Mouse (Mus musculus): ENCODE data around the gene Traf5. TPM values are rescaled to one million over a fixed set of nuclear protein-coding genes. Genes with fewer than 3 reads are reported as not detected.

The Traf5 gene
- 2.2 and 2.6 TPM in 2 replicates for polyA plus RNA-seq (2015; fragmentation: Nextera tagmentation; extraction: Ambion mirVana)

DNA sequence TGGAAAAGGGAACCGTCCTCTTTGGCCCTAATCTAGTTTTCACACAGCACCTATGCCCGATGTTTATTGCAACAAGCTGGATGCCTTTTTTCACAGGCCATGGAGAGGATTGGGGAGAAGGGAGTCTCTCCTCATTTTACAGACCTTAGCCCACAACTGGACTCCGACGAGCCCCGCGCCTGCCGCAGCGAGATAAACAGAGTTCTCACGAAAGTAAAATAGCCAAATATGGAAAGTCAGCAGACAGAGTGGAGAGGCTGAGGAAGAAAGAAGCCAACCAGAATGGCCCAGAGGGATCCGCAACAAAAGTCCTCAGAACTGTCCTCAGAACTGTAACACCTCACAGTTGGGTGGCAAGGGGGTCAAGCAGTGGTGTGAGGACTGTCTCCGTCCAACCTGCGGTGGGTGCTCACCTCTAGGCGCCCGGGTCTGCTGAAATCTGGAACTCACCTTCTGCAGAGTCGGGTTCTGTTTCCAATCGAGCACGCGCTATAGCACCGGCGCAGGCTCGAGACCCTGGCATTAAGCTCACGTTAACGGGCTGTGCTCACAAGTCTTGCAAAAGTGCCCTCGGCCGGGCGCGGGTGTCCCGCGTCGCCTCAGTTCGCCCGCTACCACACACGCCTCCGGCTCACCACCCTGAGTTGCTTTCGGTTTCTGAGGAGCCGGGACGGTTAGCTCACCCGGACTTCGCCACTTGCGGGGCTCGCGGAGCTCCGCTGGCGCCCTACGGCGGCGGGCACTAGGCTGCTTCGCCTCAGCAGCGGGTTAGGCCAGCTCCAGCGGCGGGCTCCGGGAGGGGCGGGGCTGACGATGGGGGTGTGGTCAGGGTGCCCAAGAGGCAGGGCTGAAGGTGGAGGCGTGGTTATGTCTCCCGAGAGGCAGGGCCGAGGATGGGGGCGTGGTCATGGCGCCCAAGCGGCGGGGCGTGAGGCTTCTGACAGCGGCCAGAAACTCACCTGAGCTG is at the start of gene Traf5:
Traf5 (minus strand) TSS at position 754 of the 967 bp plus-strand sequence.
- Histone ChIP-seq H3K27ac (no peak within 1 kb of the TSS), H3K4me1 (replicated peaks) (peaks cover 9% of the 10 kb centered on the region), H3K27me3 (peaks cover 33% of the 10 kb centered on the region), H3K36me3 (no peaks in the 10 kb centered on the region), H3K4me2 (replicated peaks) (peak within 1 kb of the TSS; percentile 94), H3K9me3 (no peaks in the 10 kb centered on the region), H3K4me3 (replicated peaks) (peak within 1 kb of the TSS; percentile 56), H3K9ac (replicated peaks) (peak within 1 kb of the TSS; percentile 67)
- WGBS, result 3% methylated on average over 63 of the region's 63 CpGs
- ATAC-seq, result peak; percentile 96

DNA sequence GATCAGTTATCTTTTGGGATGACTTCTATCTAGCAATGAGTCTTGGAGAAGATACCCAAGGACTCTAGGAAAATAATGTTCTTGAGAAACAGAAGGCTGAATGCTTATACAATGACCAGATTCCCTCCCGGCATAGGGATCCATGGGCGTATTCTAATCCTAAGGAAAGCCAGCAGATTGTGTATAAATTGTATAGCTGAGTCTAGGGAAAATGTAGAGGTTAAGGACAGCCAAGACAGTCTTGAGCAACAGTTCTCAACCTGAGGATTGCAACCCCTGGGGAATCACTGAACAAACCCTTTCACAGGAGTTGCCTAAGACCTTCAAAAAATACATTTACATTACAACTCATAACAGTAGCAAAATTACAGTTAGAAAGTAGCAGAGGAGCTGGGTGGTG is 48.0 kb upstream of the Traf5 start:
- Histone ChIP-seq H3K27ac (no peak overlapping the region), H3K9me3 (no peaks in the 10 kb centered on the region), H3K4me1 (replicated peaks) (peaks cover 18% of the 10 kb centered on the region), H3K4me3 (replicated peaks) (no peak overlapping the region), H3K9ac (replicated peaks) (no peak overlapping the region), H3K4me2 (replicated peaks) (no peak overlapping the region), H3K27me3 (no peaks in the 10 kb centered on the region), H3K36me3 (no peaks in the 10 kb centered on the region)
- ATAC-seq, result no peak
- WGBS, result 96% methylated on average over 2 of the region's 2 CpGs

DNA sequence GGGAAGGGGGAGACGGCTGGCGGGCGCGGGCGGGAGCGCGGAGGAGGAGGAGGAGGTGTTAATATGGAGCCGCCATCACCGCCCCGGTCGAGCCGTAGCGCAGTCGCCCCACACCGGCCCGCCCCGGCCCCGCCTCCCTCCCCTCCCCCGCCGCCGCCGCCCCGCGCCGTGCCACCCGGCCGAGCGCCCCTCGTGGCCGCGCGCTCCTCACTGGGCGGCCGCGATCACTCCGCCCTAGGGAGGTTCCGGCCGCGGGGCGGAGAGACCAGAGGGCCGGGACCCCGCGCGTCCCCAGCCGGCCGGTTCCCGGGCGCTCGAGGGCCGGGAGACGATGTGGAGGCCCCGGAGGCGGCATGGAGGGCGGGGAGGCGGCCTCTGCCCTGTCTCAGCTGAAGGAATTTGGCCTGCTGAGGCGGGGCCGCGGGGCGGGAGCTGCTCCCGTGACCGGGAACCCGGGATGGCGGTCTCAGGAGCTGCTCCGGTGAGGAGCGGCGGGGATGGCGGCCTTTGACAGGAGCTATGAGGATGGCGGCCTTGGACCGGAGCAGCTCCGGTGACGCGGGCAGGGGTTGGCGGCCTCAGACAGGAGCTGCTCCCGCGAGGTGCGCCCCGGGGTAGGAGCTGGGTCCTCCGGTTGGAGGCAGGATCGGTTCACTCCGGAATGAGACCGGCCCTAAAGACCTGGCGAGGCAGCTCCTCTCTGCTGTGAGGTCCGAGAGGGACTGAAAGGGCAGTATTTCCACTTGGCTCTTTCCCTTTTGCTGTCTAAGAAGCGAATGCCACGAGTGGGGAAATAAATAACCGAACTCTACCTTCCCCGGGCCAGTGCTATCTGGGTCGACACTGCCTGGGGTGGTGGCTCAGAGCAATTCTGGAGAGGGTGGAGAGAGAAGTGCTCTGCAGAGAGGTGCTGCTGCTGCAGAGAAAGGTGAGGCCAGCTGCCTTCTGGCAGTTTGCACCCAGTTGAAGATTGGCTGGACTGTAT is 45.9 kb upstream of the Traf5 start, which contains the start of gene Rcor3:
Rcor3 (minus strand) TSS at position 137 of the 985 bp plus-strand sequence.
- no peaks in the 10 kb centered on the region for H3K9me3 ChIP-seq
- H3K27ac ChIP-seq, result peak within 1 kb of the TSS; percentile 98
- no peaks in the 10 kb centered on the region for H3K27me3 ChIP-seq
- H3K4me1 ChIP-seq (replicated peaks), result peaks cover 18% of the 10 kb centered on the region
- WGBS, result under 1% methylated on average over 61 of the region's 88 CpGs
- H3K9ac ChIP-seq (replicated peaks), result peak within 1 kb of the TSS; percentile 93
- peak within 1 kb of the TSS; percentile 79 for H3K4me3 ChIP-seq (replicated peaks)
- H3K4me2 ChIP-seq (replicated peaks), result peak within 1 kb of the TSS; percentile 95
- ATAC-seq, result peak; percentile 86
- H3K36me3 ChIP-seq, result no peaks in the 10 kb centered on the region

DNA sequence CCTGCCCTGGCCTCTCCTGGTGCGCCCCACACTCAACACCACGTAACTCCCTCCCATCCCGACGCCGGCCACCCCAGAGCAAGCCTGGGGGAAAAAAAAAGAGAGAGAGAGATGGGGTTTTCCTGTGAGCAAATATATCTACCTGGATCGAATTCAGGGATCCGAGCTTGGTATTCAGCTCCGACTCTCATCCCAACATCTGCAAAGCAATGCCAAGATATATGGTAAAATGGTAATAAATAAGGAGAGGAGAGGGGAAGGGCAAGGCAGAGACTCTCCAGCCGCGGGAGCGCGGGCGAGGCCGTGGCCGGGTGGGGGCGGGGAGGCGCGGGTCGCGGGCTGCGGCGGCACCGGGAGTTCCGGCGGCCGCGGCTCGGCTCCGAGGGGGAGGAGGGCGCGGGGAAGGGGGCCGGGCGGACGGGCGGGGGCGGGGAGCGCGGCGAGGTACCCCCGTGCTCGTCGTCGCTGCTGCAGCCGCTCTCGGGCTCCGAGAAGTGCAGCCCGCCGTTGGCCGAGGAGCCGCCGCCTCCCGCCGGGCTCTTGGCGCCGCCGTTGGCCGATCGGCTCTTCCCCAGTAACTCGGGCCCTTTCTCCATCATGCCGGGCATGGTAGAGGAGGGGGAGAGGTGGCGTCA is 45.0 kb upstream of the Traf5 start:
- no peaks in the 10 kb centered on the region for H3K27me3 ChIP-seq
- WGBS, result under 1% methylated on average over 41 of the region's 61 CpGs
- H3K4me2 ChIP-seq (replicated peaks), result peak overlapping the region; percentile 95
- H3K9me3 ChIP-seq, result no peaks in the 10 kb centered on the region
- H3K9ac ChIP-seq (replicated peaks), result peak overlapping the region; percentile 93
- peak; percentile 16 for ATAC-seq
- no peaks in the 10 kb centered on the region for H3K36me3 ChIP-seq
- H3K4me1 ChIP-seq (replicated peaks), result peaks cover 18% of the 10 kb centered on the region
- H3K27ac ChIP-seq, result peak overlapping the region; percentile 98
- H3K4me3 ChIP-seq (replicated peaks), result peak overlapping the region; percentile 79

DNA sequence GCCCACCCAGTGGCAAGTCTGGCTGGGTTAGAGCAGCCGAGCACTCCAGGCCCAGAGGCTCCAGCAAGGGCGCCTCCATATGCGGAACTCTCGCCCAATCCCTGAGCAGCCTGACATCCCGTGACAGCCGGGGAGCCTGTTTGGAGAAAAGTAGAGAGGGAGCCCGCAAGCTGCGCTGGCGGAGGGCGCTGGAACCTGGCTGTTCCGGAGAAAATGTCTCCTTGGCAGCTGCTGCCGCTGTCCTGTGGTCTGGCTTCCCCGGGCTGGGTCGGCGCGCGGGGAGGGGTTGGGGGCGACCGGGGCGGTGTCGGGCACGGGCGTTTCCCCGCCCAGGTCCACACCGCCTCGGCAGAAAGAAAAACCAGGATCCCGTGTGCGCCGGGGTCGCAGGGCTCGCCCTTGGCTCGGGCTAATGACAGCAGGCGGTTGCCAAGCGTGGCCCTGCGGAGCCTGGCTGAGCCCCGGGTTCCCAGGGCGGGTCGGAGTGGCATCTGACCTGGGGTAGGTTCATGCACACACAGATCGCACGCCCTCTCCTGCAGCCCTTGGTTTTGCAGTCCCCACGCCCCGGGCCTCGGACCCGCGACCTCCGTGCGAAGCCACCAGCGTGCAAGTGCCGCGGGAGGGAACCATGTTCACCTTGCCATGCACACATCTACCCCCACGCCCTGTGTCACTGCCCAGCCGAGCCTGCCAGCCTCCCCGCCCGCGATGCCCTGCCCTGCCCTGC is 44.4 kb upstream of the Traf5 start:
- Histone ChIP-seq H3K36me3 (no peaks in the 10 kb centered on the region), H3K9me3 (no peaks in the 10 kb centered on the region), H3K4me1 (replicated peaks) (peaks cover 18% of the 10 kb centered on the region), H3K9ac (replicated peaks) (peak overlapping the region; percentile 93), H3K27ac (peak overlapping the region; percentile 98), H3K27me3 (no peaks in the 10 kb centered on the region), H3K4me2 (replicated peaks) (peak overlapping the region; percentile 95), H3K4me3 (replicated peaks) (peak overlapping the region; percentile 79)
- peak; percentile 93 for ATAC-seq
- under 1% methylated on average over 48 of the region's 55 CpGs for WGBS

DNA sequence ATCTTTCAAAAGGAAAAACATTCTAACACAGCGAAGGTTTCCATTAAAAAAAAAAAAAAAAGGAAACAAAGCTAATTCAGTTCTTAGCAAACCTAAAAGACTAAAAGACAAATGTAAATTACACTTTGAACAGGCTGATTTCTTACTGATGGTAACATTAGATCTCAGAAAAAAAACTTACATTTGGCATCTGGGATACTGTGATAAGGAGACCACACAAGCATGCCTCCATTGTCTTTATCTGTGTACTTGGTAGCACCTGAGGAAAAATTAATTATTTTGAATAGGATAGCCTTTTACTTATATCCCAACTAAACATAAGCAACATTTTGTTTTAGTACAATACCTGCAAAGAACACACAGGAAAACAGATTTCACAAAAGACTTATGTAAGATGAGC is 37.8 kb upstream of the Traf5 start:
- H3K27me3 ChIP-seq, result no peaks in the 10 kb centered on the region
- ATAC-seq, result no peak

DNA sequence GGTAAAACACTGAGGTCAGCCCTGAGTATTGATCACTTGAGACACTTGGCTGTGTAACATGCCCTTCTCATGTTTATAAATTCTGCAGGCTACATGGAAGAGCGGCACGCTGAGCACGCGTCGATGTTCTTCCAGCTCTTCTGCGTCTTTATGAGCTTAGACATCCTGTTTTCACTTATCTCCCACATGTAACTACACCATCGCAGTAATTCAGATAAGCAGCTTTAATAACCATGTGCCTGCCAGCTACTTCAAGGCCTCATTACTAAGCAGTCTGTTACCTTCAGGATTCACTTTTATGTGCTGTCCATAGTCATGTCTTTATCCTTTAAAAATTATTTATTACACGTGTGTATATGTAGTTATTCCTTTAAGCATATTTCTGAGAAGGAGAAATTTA is 36.0 kb upstream of the Traf5 start:
- H3K9me3 ChIP-seq, result no peaks in the 10 kb centered on the region
- H3K4me3 ChIP-seq (replicated peaks), result no peak overlapping the region
- H3K9ac ChIP-seq (replicated peaks), result no peak overlapping the region
- WGBS, result 96% methylated on average over 8 of the region's 8 CpGs
- no peak overlapping the region for H3K27ac ChIP-seq
- ATAC-seq, result no peak
- H3K4me2 ChIP-seq (replicated peaks), result no peak overlapping the region
- H3K27me3 ChIP-seq, result no peaks in the 10 kb centered on the region
- no peaks in the 10 kb centered on the region for H3K4me1 ChIP-seq (replicated peaks)
- H3K36me3 ChIP-seq, result peaks cover 30% of the 10 kb centered on the region

More for the DNA sequence above, 37.8 kb upstream of the Traf5 start:
- H3K27ac ChIP-seq, result no peak overlapping the region
- no peak overlapping the region for H3K9ac ChIP-seq (replicated peaks)
- H3K36me3 ChIP-seq, result peaks cover 19% of the 10 kb centered on the region
- H3K4me3 ChIP-seq (replicated peaks), result no peak overlapping the region
- WGBS, result 95% methylated on average over 1 of the region's 1 CpGs
- H3K9me3 ChIP-seq, result no peaks in the 10 kb centered on the region
- no peaks in the 10 kb centered on the region for H3K4me1 ChIP-seq (replicated peaks)
- H3K4me2 ChIP-seq (replicated peaks), result no peak overlapping the region

DNA sequence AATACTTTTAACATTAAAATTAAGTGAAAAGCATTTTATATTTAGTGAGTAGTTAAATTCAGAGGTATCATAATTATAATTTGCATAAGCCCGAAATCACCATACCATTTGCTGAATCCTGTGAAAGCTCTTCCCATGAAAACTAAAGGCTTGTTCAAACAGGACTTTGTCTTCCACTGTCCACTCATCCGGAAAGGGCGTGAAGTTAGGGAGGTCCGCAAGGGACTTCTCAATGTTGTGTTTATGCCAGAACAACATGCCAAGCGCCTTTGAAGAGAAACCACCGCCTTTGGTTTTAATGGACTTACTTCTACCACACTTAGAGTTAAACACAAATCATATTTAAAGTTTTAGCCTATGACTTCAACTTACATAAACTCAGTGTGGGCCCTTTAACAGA is 33.4 kb upstream of the Traf5 start:
- no peaks in the 10 kb centered on the region for H3K4me1 ChIP-seq (replicated peaks)
- no peak overlapping the region for H3K9ac ChIP-seq (replicated peaks)
- 89% methylated on average over 6 of the region's 6 CpGs for WGBS
- no peak overlapping the region for H3K27ac ChIP-seq
- ATAC-seq, result no peak
- H3K9me3 ChIP-seq, result no peaks in the 10 kb centered on the region
- H3K36me3 ChIP-seq, result peaks cover 51% of the 10 kb centered on the region
- H3K4me2 ChIP-seq (replicated peaks), result no peak overlapping the region
- H3K4me3 ChIP-seq (replicated peaks), result no peak overlapping the region
- H3K27me3 ChIP-seq, result no peaks in the 10 kb centered on the region

DNA sequence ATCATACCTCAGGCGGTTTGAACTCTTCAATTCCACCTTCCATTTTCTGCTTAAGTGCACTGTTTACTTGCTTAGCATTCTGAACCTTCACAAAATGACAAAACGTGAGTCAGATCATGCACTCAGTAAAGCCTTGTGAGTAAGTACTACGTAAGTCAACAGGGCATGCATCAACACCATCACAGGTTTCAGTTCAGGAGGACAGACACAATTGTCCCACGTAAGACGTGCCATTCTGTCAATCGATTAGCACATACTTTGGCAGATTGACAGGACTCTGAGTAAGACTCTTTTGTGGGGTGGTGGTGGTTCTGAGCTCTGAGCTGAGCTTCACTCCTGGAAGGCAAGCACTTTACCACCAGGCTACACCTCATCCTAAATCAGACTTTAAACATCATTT is 23.9 kb upstream of the Traf5 start:
- ATAC-seq, result no peak

DNA sequence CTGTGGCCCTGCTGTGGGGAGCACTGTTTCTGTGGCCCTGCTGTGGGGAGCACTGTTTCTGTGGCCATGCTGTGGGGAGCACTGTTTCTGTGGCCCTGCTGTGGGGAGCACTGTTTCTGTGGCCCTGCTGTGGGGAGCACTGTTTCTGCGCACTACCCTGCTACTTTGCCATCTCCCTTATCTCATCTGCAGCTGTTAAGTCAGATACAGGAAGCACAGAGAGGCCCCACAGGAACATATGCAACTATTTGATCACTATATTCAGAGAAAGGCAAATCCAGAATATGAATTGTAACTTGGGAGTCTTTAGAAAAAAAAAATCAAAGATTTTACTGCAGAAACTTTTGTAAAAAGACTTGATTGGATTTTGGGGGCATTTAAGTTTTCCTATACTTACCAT is 23.0 kb upstream of the Traf5 start:
- Histone ChIP-seq H3K27ac (no peak overlapping the region), H3K4me3 (replicated peaks) (no peak overlapping the region), H3K9me3 (no peaks in the 10 kb centered on the region), H3K36me3 (peaks cover 81% of the 10 kb centered on the region), H3K27me3 (no peaks in the 10 kb centered on the region), H3K9ac (replicated peaks) (no peak overlapping the region), H3K4me1 (replicated peaks) (no peaks in the 10 kb centered on the region), H3K4me2 (replicated peaks) (no peak overlapping the region)
- WGBS, result 97% methylated on average over 1 of the region's 1 CpGs
- ATAC-seq, result no peak

More for the DNA sequence above, 23.9 kb upstream of the Traf5 start:
- Histone ChIP-seq H3K36me3 (peaks cover 80% of the 10 kb centered on the region), H3K4me2 (replicated peaks) (no peak overlapping the region), H3K4me1 (replicated peaks) (no peaks in the 10 kb centered on the region), H3K9me3 (no peaks in the 10 kb centered on the region), H3K4me3 (replicated peaks) (no peak overlapping the region), H3K9ac (replicated peaks) (no peak overlapping the region), H3K27me3 (no peaks in the 10 kb centered on the region), H3K27ac (no peak overlapping the region)
- 93% methylated on average over 6 of the region's 6 CpGs for WGBS

DNA sequence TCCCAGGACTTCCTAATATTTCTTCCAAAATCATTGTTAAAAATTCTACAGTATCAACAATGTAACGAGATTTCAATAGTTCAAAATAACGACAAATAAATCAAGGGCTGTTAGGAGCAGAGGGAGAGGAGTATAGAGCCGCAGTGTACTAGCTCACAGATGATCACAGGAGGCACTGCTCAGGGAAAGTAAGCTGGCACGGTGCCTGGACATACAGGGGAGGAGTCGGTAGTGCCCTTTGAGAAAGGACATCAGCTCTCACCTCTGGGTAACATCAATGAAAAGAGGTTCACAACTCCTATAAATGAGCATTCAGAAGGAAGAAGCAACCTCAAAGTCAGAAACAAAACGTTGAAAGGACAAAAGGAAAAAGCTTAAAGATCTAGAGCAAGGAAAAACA is 16.8 kb upstream of the Traf5 start:
- Histone ChIP-seq H3K9ac (replicated peaks) (no peak overlapping the region), H3K27me3 (no peaks in the 10 kb centered on the region), H3K9me3 (no peaks in the 10 kb centered on the region), H3K36me3 (peaks cover 65% of the 10 kb centered on the region), H3K4me2 (replicated peaks) (no peak overlapping the region), H3K4me1 (replicated peaks) (no peaks in the 10 kb centered on the region), H3K4me3 (replicated peaks) (no peak overlapping the region), H3K27ac (no peak overlapping the region)
- no peak for ATAC-seq
- 81% methylated on average over 6 of the region's 6 CpGs for WGBS
